Mouse (Mus musculus): ENCODE results near the gene Gm8257.
A peak's percentile ranks its signal among the peaks of the same experiment; 100 is the strongest.
"Not testable (repeated sequence)": the region's sequence is repeated elsewhere in the genome, so short reads cannot be mapped to it uniquely, and the experiment has no call there.

The Gm8257 gene

DNA sequence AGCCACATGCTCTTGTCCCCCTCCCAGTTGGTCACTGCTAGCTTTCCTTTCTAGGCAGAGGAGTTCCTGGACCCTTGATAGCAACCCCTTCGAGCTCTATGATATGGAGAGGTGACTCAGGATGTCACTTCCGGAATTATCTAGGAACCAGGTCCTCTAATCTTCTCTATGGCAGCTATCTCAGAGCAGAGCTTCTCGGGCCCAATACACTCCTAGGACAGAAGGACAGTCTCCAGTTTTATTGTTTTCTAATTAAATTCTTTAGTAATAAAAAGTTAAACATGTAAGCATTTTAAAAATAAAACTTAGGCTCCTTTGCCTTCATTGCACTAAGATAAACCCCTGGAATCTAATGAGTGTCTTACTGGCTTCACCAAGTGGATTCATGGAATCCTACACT, at the start of gene Gm8257:
TSS of gene Gm8257 (minus strand) at position 101 of the 400 bp plus-strand sequence.
- DNase-seq (ENCODE audit: low spot score), result not testable (repeated sequence)

DNA sequence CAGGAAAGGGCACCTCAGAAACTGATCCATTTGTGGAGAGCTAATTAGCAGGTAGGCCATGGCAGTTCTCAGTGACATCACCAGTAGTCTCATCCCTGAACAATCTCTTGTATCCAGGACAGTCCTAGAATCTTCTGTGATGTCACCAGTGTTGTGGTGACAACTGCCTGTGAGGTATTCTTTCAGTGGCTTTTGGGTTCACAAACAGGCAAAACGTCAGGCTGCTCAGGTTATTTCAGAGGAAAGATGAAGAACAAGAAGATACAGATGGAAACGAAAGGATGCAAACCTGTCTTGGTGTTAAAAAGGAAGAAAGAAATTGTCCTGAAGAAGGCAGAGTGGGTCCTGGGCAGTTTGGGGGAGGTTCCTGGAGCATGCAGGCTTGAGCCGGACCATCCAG, 44.0 kb upstream of the Gm8257 start, which contains the start of gene Gm8267:
TSS of gene Gm8267 (minus strand) at position 101 of the 400 bp plus-strand sequence.
- no peak for DNase-seq (ENCODE audit: low spot score)

DNA sequence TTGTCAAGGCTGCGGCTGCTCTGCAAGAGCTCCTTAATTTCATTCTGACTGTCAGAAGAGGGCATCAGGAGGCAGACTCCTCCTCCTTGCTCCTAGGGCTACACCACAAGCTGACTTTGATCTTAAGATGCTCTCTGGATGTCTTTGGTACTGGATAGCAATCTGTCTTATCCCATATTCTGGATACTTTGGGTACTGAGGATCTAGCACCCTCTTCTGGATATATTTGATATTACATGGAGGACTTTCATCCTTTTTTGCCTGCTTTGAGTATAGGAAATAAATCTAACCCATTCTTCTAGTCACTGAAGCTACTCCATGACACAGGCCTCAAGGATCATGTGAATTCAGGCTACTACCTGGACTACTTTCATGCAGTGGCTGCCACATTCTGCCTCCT, 36.5 kb upstream of the Gm8257 start:
- not testable (repeated sequence) for DNase-seq (ENCODE audit: low spot score)

DNA sequence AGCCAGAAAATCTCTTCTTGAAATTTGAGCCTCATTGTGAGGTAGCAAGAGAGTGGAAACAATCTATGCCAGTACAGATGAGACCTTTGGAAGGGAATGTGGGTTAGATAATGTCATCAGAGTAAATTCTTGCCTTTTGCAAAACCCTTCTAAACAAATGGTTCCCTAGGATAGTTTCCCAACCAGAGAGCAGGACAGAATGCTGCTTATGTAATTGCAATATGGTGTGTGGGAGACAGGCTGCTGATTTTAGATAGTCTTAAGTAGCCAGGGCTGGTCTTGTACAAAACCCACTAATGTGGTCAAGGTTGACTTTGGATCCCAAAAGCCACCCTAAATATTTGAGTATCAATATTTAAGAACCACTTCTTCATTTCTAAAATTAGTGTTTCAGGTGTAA, 24.5 kb upstream of the Gm8257 start:
- DNase-seq (ENCODE audit: low spot score), result not testable (repeated sequence)

DNA sequence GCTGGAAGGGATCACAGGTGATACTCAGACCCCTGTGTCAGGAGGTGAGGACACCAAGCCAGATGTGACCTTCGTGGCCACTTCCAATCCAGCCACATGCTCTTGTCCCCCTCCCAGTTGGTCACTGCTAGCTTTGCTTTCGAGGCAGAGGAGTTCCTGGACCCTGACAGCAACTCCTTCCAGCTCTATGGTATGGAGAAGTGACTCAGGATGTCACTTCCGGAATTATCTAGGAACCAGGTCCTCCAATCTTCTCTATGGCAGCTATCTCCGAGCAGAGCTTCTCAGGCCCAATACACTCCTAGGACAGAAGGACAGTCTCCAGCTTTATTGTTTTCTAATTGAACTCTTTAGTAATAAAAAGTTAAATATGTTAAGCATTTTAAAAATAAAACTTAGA, 78.5 kb downstream of the Gm8257 start, which contains the start of gene Gm5624:
TSS of gene Gm5624 (minus strand) at position 202 of the 400 bp plus-strand sequence.
- DNase-seq (ENCODE audit: low spot score), result peak; percentile 5
